Mouse (Mus musculus) heart, postnatal 25 days (tissue): ENCODE measurements around the gene Cd4. TPM values are rescaled to one million over a fixed set of nuclear protein-coding genes. Genes with fewer than 3 reads are reported as not detected.

ENCODE experiments used
- DNase-seq: peaks from one replicate; pipeline ENCODE4 v3.0.0; 2022; ENCODE audit warnings: low spot score
- intact Hi-C: fragments of 180-260 bp; cut with DNase I; formaldehyde crosslinking; loops from one replicate; pipeline ENCODE4 v1.15.1; 2025
- total RNA-seq, 2 experiments: library from RNA; stranded (reverse); gene quantifications; 2 replicates each; pipeline ENCODE4 v1.2.3; 2021

Cd4 gene
- 1 to 10 TPM in 1 of 2 experiments, under 1 TPM in 1; 0.73 to 1.3 TPM for total RNA-seq

- DNase-seq, result no peak
- intact Hi-C loops, result no loop called here
Measured at GRCm38 (mm10) chr6:124887986-124888385, at the start of gene Cd4. Cd4 (minus strand) TSS chr6:124888221.

DNA sequence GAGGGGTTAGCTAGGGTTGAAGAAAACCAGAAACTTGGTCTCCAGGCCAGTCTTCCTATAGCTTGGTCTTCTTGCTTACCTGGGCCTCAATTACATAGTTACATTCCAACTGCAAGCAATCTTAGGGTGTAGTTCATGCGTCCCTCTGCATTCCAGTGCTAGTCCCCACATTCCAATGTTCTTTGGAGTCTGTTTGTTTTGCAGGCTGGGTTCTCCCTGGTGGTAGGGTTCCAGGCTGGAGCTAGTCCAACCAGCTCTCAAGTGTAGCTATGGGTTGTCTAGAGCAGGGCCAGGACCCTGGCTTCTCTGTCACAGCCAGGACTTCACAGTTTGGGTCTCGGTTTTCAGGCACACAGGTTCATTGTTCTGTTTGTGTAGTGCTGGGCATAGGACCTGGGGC lies 49.5 kb upstream of the Cd4 start:
- no peak for DNase-seq
- intact Hi-C loops, result no loop called here

DNA sequence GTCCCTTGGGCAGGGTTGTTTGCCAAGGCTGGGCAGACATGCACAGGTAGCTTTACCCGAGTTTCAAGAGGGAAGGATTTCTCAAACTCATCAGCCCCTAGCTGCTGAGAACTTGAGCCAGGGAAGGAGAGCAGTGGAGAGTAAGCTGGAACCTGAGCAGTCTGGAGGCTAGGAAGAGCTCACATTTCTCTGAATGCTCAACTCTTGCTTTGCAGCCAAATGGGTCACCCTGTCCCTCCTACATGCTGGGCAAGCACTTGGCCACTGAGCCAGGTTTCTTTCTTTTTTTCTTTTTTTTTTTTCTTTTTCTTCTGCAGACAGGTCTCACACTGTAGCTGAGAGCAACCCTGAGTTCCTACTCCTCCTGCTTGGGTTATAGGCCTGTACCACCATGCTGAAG lies 48.7 kb upstream of the Cd4 start:
- intact Hi-C loops, result no loop called here
- DNase-seq, result no peak

- intact Hi-C loops, result no loop called here
- no peak for DNase-seq
Measured at GRCm38 (mm10) chr6:124934670-124935069, 46.6 kb upstream of the Cd4 start.

DNA sequence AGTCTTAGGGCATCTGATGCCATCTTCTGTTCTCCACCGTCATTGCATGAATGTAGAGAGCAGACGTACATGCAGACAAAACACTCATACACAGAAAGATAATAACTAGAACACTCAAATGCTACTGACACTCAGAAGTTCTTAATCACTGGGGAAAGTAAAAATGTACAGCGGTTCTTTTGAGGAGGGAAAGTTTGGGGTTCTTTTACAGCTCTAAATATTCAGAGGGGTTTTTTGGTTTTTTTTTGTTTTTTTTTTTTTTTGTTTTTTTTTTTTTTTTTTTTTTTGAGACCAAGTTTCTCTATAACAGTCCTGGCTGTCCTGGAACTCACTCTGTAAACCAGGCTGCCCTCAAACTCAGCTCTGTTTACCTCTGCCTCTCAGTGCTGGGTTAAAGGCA lies 45.1 kb upstream of the Cd4 start:
- no peak for DNase-seq
- intact Hi-C loops, result loop anchor here (2.0 kb wide), 1 partner anchor 32 kb away; the partner anchor contains the start of gene Cops7a

GRCm38 (mm10) chr6:124932314-124932695 lies 44.3 kb upstream of the Cd4 start:
- DNase-seq, result no peak
- intact Hi-C loops, result loop anchor here (2.0 kb wide), 1 partner anchor 32 kb away; the partner anchor contains the start of gene Cops7a

DNA sequence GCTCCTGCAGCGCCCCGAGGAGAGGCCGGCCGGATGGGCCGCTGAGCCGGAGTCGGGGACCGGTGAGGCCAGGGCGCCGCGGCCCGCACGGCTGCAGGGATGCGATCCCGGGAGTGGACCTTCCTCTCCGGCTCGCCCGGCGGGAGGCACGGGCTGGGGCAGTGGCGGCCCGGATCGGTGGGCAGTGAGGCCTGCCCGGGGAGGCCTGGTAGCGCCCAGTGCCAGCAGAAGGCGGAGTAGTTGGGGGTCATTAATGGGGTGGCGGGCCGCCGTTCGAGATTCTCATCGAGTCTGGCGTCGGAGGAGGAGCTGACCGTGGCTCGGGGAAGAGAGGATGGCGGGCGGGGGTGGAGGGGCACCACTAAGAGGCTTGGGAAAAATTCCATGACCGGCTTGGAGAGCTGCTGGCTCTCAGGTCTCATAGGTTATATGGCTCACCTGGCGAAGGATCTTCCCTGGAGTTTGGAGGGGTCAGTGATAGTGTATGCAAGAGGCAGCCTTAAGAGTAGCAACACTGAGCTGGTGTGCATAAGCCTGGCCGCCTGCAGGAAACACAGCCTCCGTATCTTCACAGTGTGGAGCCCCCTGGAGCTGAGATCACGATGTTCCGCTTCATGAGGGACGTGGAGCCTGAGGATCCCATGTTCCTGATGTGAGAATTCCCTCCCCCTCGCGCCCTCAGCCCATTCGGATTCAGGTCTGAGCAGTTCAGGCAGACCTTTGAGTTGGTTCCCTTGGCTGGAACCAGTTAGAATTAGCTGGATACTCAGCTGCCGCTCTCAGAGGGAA lies 43.7 kb upstream of the Cd4 start:
- intact Hi-C loops, result loop anchor here (2.0 kb wide), 1 partner anchor 33 kb away; the partner anchor contains the start of gene Cops7a
- no peak for DNase-seq

DNA sequence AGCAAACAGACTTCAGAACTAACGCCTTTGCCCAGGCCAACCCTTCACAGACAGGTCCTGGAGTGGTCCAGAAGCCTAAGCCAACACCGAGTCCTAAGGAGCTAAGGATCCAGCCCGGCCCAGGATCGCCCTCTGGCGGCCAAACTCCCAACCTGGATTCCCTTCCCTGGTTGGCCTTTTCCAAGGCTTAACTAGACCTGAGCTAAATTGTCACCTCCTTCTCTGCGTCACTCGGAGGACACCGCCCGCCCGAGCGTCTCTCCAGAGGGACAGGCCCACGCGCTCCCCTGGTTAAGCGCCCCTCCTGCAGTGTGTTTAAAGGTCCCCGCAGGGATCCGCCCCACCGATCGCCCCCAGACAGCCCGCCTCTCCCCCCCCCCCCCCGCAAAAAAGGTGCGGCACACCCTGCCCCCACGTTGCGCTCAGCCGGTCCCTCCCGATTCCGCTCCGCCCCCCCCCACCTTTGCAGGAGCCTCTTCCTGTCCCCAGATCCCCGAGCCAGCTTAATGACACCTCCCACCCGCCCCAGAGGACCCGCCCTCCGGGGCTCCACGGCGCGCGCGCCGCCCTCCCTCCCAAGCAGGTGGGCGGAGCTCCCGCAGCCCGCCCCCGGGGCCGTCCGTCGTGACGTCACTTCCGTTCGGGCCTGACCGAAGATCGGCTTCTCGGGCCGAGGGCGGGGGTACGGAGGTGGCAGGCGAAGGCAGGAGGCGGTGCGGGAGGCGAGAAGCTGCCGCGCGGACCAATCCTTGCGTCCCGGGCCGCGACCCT lies 42.9 kb upstream of the Cd4 start, which contains the start of gene Mlf2:
TSS of gene Mlf2 (plus strand) at position 633 of the 771 bp plus-strand sequence.
- intact Hi-C loops, result loop anchor here (1.0 kb wide), 2 partner anchors 14 to 28 kb away; no protein-coding TSS in a partner anchor
- peak; percentile 96 for DNase-seq

DNA sequence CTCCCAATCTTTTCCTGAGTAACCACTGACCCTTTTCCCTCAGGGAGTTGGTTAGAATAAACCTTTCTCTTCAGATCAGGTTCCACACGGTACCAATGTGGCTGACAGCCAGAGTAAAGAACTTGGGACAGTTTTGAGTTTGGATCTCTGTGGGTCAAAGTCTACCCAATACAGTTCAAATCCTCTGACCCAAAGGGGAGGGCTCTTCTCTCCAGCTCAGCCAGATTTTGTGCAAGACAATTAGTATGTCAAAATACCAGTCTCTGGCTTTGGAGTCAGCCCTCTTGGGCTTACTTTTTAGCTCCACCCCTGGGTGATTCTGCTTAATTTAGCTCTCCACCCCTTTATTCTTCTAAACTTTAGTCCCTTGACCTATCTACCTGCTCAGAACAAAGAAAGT lies 42.2 kb upstream of the Cd4 start:
- intact Hi-C loops, result loop anchor here (1.0 kb wide), 2 partner anchors 13 to 27 kb away; no protein-coding TSS in a partner anchor

DNA sequence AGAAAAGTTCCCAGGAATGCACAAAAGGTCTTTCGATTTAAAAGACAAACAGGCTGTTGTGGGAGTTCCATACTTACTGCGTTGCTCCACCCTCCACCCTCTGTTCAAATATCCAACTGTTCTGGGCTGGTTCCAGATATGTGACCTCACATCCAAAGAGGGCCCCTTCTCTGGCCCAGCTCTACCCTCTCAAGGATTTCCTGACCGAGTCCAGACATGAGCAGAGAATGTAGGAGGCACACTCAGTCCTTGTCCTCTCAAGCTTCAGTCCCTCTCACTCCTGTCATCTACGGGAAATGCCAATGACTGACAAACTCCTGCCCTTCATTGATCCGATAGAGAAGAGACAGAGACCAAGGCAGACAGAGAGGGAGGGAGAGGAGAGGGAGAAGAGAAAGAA lies 37.9 kb upstream of the Cd4 start:
- DNase-seq, result no peak
- intact Hi-C loops, result no loop called here

More for the DNA sequence above, 42.2 kb upstream of the Cd4 start:
- DNase-seq, result no peak

GRCm38 (mm10) chr6:124925173-124925793 lies 37.3 kb upstream of the Cd4 start:
- no peak for DNase-seq
- intact Hi-C loops, result no loop called here

DNA sequence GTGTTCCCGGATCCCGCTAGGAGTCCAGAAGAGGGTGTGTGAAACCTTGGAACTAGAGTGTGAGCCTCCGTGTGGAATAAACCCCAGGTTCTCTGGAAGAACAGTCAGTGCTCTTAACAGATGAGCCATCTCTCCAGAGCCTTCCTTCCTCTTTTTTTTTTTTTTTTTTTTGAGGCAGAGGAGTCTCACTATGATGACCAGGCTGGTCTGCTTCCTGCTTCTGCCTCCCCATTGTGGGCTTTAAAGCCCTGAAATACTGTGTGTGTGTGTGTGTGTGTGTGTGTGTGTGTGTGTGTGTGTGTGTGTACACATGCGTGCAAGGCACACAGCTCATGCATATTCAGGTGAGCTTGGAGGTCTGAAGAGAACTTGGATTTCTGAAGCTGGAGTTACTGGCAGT lies 33.5 kb upstream of the Cd4 start:
- intact Hi-C loops, result no loop called here

DNA sequence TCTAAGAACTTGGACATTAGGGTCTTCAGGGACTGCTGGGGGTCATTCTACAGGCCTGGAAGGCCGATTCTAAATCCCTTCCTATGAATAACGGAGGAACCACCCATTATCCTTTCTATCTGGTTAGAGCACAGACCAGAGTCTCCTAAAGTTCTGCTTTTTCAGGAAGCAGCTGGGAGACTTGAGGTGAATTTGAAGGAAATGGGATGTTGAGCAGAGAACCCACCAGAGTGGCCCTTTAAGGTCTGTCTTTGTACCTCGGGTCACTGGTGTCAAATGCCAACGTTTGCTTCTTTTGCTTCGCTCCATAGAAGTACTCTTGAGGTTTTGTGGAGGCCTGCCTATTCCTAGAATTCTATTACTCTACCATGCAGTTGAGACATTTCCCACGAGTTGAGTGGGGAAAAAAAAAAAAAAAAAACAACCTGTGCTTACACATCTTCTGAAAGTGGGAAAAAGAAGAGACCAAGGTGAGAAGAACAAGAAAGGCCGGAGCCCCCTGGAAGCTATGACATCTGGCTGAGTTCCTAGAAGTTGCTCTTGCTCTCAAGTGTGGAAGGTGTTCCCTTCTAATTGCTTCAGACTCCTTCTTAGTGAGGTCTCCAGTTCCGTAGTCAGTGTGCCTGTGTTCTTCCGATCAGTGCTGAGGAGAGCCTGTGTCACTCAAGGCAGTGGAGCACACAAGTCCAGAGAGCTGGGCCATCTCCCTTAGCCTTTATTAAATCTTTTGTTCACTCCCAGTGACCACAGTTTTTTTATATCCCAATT lies 32.5 kb upstream of the Cd4 start:
- intact Hi-C loops, result no loop called here
- no peak for DNase-seq

More for the DNA sequence above, 33.5 kb upstream of the Cd4 start:
- no peak for DNase-seq

- peak; percentile 91 for DNase-seq
- intact Hi-C loops, result loop anchor here (5.0 kb wide), 2 partner anchors 92 to 162 kb away; no protein-coding TSS in a partner anchor
Measured at GRCm38 (mm10) chr6:124919695-124920317, 31.8 kb upstream of the Cd4 start, which contains the start of gene Ptms. Ptms (minus strand) TSS chr6:124920103.

DNA sequence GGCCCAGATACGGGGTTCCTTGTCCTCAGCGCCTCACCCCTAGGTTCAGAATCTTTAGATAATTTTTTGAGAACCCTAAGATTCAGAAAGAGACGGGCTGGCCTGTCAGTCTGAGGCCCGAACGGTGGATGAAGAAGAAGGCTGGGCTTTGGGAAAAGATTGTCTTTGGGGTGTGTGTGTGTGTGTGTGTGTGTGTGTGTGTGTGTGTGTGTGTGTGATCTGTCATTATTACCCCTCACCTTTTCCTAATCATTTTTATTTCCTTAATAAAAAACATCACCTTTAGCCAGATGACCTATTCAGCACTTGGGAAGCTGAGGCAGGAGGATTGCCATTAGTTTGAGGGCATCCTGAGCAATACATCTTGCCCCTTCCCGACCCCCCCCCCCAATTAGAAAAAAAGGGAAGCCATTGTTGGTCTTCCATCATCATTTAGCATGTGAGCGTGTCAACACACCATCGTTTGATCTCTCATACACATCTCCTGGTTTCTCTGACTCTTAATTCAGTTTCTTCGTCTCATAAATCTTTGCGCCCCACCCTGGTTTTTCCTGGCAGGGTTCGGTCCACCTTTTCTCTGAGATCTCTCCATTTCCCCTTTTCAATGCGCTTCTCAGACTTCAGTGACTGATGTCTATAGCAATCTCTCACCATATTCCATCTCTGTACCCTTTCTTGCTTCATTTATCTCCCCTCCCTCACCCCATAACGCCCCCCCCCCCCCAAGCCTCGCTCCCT lies 31.0 kb upstream of the Cd4 start:
- DNase-seq, result no peak
- intact Hi-C loops, result loop anchor here (5.0 kb wide), 2 partner anchors 93 to 163 kb away; no protein-coding TSS in a partner anchor

GRCm38 (mm10) chr6:124918331-124918690 lies 30.3 kb upstream of the Cd4 start:
- intact Hi-C loops, result loop anchor here (5.0 kb wide), 2 partner anchors 94 to 164 kb away; no protein-coding TSS in a partner anchor
- no peak for DNase-seq

DNA sequence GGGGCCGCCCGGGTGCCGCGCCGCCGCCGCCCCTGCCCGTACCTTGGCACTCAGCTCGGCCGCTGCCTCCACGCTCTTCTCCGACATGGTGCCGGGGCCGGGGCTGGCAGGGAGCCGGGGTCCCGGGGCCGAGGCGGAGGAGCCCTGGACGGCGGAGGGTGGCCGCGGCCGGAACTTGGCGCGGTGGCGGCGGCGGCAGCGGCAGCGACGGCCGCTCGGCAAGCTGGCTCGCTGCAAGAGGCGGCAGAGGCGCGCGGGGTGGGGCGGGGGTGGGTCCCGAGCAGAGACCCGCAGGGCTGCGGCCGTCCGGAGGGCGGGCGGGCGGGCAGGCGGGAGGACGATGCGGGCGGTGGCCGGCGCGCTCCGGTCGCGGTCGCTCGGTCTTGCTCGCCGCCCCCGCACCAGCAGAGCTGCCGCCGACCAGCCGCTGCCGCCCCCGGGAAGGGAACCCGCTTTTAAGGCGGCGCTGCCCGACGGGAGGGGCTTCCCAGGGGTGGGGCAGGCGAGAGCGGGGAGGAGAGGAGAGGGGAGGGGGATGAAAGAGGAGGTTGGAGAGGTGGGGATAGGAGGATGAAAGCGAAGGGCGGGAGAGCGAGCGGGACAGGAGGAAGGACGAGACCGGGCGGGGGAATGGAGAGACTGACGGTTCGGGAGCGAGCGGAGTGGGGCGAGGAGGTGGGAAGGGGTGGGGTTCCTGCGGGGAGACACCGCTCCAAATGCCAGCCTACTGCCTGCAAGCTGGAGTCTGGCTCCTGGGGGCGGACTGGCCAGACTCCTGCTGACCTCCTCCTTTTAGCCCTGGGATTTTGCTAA lies 29.7 kb upstream of the Cd4 start:
- DNase-seq, result peak; percentile 91
- intact Hi-C loops, result loop anchor here (1.0 to 5.0 kb wide), 3 partner anchors 13 to 165 kb away; no protein-coding TSS in a partner anchor
